Mouse (Mus musculus) liver, embryonic 14 days (tissue): ENCODE results near the gene Lcn3. TPM values are rescaled to one million over a fixed set of nuclear protein-coding genes. Genes with fewer than 3 reads are reported as not detected.

Experiments used
- polyA plus RNA-seq: library from polyadenylated mRNA; depleted of rRNA; stranded (reverse); fragments of >200 nt; gene quantifications from 2 replicates; pipeline ENCODE4 v1.2.3, GENCODE M21; 2012; rRNA removed

Gene Lcn3
- not detected in 2 replicates for polyA plus RNA-seq

GRCm38 (mm10) chr2:25765269-25765668 is at the start of gene Lcn3:
Gene Lcn3, plus strand, starts transcription at chr2:25765569.

GRCm38 (mm10) chr2:25736709-25737108 is 28.7 kb upstream of the Lcn3 start, which contains the start of gene Obp2b:
Gene Obp2b, plus strand, starts transcription at chr2:25737009.

GRCm38 (mm10) chr2:25776717-25777116 is 11.3 kb downstream of the Lcn3 start, which contains the start of gene Lcn11:
Gene Lcn11, plus strand, starts transcription at chr2:25777017.

GRCm38 (mm10) chr2:25781957-25782356 is 16.6 kb downstream of the Lcn3 start, which contains the start of gene Gm13539:
Gene Gm13539, plus strand, starts transcription at chr2:25782257.

GRCm38 (mm10) chr2:25815748-25816147 is 50.4 kb downstream of the Lcn3 start, which contains the start of gene Glt6d1:
Gene Glt6d1, minus strand, starts transcription at chr2:25815848.

Other genes starting within 250 kb of the Lcn3 start
- 5.3 and 6.8 TPM in 2 replicates for gene Traf2, start 218.6 kb upstream of the Lcn3 start, polyA plus RNA-seq
- gene Edf1, start 207.7 kb upstream of the Lcn3 start, polyA plus RNA-seq, result 107 and 113 TPM in 2 replicates
- 6.2 and 6.3 TPM in 2 replicates for gene Mamdc4, start 190.7 kb upstream of the Lcn3 start, polyA plus RNA-seq
- gene Phpt1, start 190.3 kb upstream of the Lcn3 start, polyA plus RNA-seq, result 32.3 and 33.8 TPM in 2 replicates
- gene Ajm1, start 183.8 kb upstream of the Lcn3 start, polyA plus RNA-seq, result 0.02 and 0.06 TPM in 2 replicates
- gene Rabl6, start 157.0 kb upstream of the Lcn3 start, polyA plus RNA-seq, result 20.4 and 22.4 TPM in 2 replicates
- not detected in 2 replicates for gene Ccdc183, start 147.9 kb upstream of the Lcn3 start, polyA plus RNA-seq
- 9.5 and 10.0 TPM in 2 replicates for gene Tmem141, start 143.6 kb upstream of the Lcn3 start, polyA plus RNA-seq
- 21.6 and 24.9 TPM in 2 replicates for gene Fcna, start 137.5 kb upstream of the Lcn3 start, polyA plus RNA-seq
- not detected in 2 replicates for gene Lcn8, start 112.4 kb upstream of the Lcn3 start, polyA plus RNA-seq
- not detected in 2 replicates for gene Lcn5, start 107.6 kb upstream of the Lcn3 start, polyA plus RNA-seq
- not detected in 2 replicates for gene Lcn6, start 88.8 kb upstream of the Lcn3 start, polyA plus RNA-seq
- not detected in 2 replicates for gene Lcn10, start 82.8 kb upstream of the Lcn3 start, polyA plus RNA-seq
- not detected in 2 replicates for gene Obp2a, start 65.5 kb upstream of the Lcn3 start, polyA plus RNA-seq
- gene Bmyc, start 58.8 kb upstream of the Lcn3 start, polyA plus RNA-seq, result 4.2 TPM in 2 replicates
- not detected in 2 replicates for gene Obp2b, start 28.6 kb upstream of the Lcn3 start, polyA plus RNA-seq
- gene Lcn11, start 11.4 kb downstream of the Lcn3 start, polyA plus RNA-seq, result not detected in 2 replicates
- gene Gm13539, start 16.7 kb downstream of the Lcn3 start, polyA plus RNA-seq, result not detected in 2 replicates
- gene Glt6d1, start 50.3 kb downstream of the Lcn3 start, polyA plus RNA-seq, result not detected in 2 replicates
- not detected in 2 replicates for gene Lcn9, start 57.6 kb downstream of the Lcn3 start, polyA plus RNA-seq
- gene Sohlh1, start 81.7 kb downstream of the Lcn3 start, polyA plus RNA-seq, result not detected in 2 replicates
- 0.02 TPM in 1 of 2 replicates, not detected in the other for gene Kcnt1, start 98.2 kb downstream of the Lcn3 start, polyA plus RNA-seq
- 2.4 and 3.2 TPM in 2 replicates for gene Camsap1, start 217.7 kb downstream of the Lcn3 start, polyA plus RNA-seq